Mouse (Mus musculus) limb, embryonic 12.5 days (tissue): ENCODE data around the gene Abtb1. TPM values are rescaled to one million over a fixed set of nuclear protein-coding genes. Genes with fewer than 3 reads are reported as not detected.

Experiments
- ATAC-seq: fragments of 200-750 bp; cut with Nextera tagmentation; 2 replicates; pipeline ENCODE4 v1.8.0; 2017; ENCODE audit warnings: low read depth, moderate TSS enrichment; ENCODE audit not compliant: insufficient number of reproducible peaks, insufficient read depth, low FRiP score, low TSS enrichment
- H3K27ac ChIP-seq: fragments of 300-500 bp; sonication (generic); 2 replicates; pipeline ENCODE4 v1.5.1; 2016; ENCODE audit warnings: mild to moderate bottlenecking, moderate library complexity
- H3K27me3 ChIP-seq: fragments of 300-500 bp; sonication (generic); 2 replicates; pipeline ENCODE4 v1.6.1; 2016; ENCODE audit warnings: mild to moderate bottlenecking, moderate library complexity
- H3K36me3 ChIP-seq: fragments of 300-500 bp; sonication (generic); 2 replicates; pipeline ENCODE4 v1.6.1; 2016; ENCODE audit warnings: mild to moderate bottlenecking, moderate library complexity
- H3K4me1 ChIP-seq: fragments of 300-500 bp; sonication (generic); replicated peaks from 2 replicates; pipeline ENCODE4 v1.6.1; 2016
- H3K4me2 ChIP-seq: fragments of 300-500 bp; sonication (generic); 2 replicates; pipeline ENCODE4 v1.6.1; 2016; ENCODE audit warnings: mild to moderate bottlenecking, moderate library complexity
- H3K4me3 ChIP-seq: fragments of 300-500 bp; sonication (generic); replicated peaks from 2 replicates; pipeline ENCODE4 v1.5.1; 2016; ENCODE audit warnings: mild to moderate bottlenecking
- H3K9ac ChIP-seq: fragments of 300-500 bp; sonication (generic); replicated peaks from 2 replicates; pipeline ENCODE4 v1.6.1; 2016; ENCODE audit warnings: mild to moderate bottlenecking, moderate library complexity
- H3K9me3 ChIP-seq: fragments of 300-500 bp; sonication (generic); 2 replicates; pipeline ENCODE4 v1.6.1; 2016; ENCODE audit warnings: mild to moderate bottlenecking, moderate library complexity
- WGBS: fragments of 180-500 bp; shearing (Covaris S2); methylation state at CpG from one replicate; pipeline ENCODE4 v1.1.7; 2016; 5-methylcytosine and 5-hydroxymethylcytosine counted together
- polyA plus RNA-seq: library from polyadenylated mRNA; unstranded; fragments of >200 nt; fragmentation: Nextera tagmentation; extraction: Ambion mirVana; gene quantifications from 2 replicates; pipeline ENCODE4 v1.2.1, GENCODE M21; 2016

The Abtb1 gene
- polyA plus RNA-seq, 1 experiment from 2014 or later: 24.6 TPM

GRCm38 (mm10) chr6:88828206-88829009 is 13.4 kb downstream of the Abtb1 start:
- 0 out of 2 replicates have a peak, but pooled peaks cover 5% of the 10 kb centered on the region for H3K27me3 ChIP-seq
- H3K9ac ChIP-seq: no peak overlapping the region
- H3K9me3 ChIP-seq: no peaks in the 10 kb centered on the region
- H3K4me1 ChIP-seq: peaks cover 13% of the 10 kb centered on the region
- 60% methylated on average over 15 of the region's 15 CpGs for WGBS
- H3K4me3 ChIP-seq: no peak overlapping the region
- no peak for ATAC-seq
- H3K4me2 ChIP-seq: no peak overlapping the region
- no peaks in the 10 kb centered on the region for H3K36me3 ChIP-seq
- H3K27ac ChIP-seq: no peak overlapping the region

- Histone ChIP-seq H3K36me3 (no peaks in the 10 kb centered on the region), H3K27me3 (0 out of 2 replicates have a peak, but pooled peaks cover 5% of the 10 kb centered on the region), H3K27ac (no peak overlapping the region), H3K9me3 (no peaks in the 10 kb centered on the region), H3K9ac (no peak overlapping the region), H3K4me2 (no peak overlapping the region), H3K4me3 (no peak overlapping the region), H3K4me1 (peaks cover 13% of the 10 kb centered on the region)
- 60% methylated on average over 13 of the region's 13 CpGs for WGBS
- no peak for ATAC-seq
These were observed 14.2 kb downstream of the Abtb1 start for GRCm38 (mm10) chr6:88827395-88828205.

- no peak overlapping the region for H3K4me2 ChIP-seq
- ATAC-seq: no peak
- H3K9ac ChIP-seq: no peak overlapping the region; the same call in 1 of the 2 replicates
- no peaks in the 10 kb centered on the region for H3K36me3 ChIP-seq
- H3K4me3 ChIP-seq: no peak overlapping the region
- no peaks in the 10 kb centered on the region for H3K9me3 ChIP-seq
- 0 out of 2 replicates have a peak, but pooled peaks cover 5% of the 10 kb centered on the region for H3K27me3 ChIP-seq
- H3K27ac ChIP-seq: no peak overlapping the region
- WGBS: 61% methylated on average over 3 of the region's 3 CpGs
- peaks cover 13% of the 10 kb centered on the region for H3K4me1 ChIP-seq
These were observed 14.8 kb downstream of the Abtb1 start for GRCm38 (mm10) chr6:88826965-88827364.

GRCm38 (mm10) chr6:88826545-88826944 is 15.2 kb downstream of the Abtb1 start:
- H3K4me3 ChIP-seq: no peak overlapping the region
- WGBS: 25% methylated on average over 6 of the region's 6 CpGs
- H3K9ac ChIP-seq: no peak overlapping the region

DNA sequence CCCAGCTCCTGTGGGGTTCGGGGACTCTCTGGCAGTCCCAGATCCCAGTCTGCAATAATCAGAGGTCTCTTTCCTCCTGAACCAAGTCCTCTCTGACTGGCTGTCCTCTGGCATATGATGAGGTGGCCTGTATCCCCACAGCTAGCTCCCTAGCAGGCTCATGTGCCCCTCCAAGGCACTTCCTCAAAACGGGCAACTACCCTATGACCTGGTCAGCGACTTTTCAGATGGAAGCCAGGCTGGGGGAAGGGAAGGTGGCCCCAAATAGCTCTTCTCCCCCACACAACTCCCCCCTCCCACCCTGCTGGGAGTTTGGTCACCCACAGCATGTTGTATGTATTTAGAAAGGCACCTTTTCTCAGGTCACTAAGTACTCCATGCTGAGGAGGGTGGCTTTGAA is 15.7 kb downstream of the Abtb1 start:
- WGBS: 39% methylated on average over 3 of the region's 3 CpGs
- ATAC-seq: no peak
- Histone ChIP-seq H3K4me1 (peaks cover 16% of the 10 kb centered on the region), H3K27ac (no peak overlapping the region), H3K4me2 (no peak overlapping the region), H3K27me3 (0 out of 2 replicates have a peak, but pooled peaks cover 5% of the 10 kb centered on the region), H3K9ac (no peak overlapping the region), H3K9me3 (no peaks in the 10 kb centered on the region), H3K36me3 (no peaks in the 10 kb centered on the region), H3K4me3 (no peak overlapping the region)

More at GRCm38 (mm10) chr6:88826545-88826944, 15.2 kb downstream of the Abtb1 start:
- Histone ChIP-seq H3K36me3 (no peaks in the 10 kb centered on the region), H3K27ac (no peak overlapping the region), H3K4me2 (no peak overlapping the region), H3K27me3 (0 out of 2 replicates have a peak, but pooled peaks cover 5% of the 10 kb centered on the region), H3K4me1 (peaks cover 13% of the 10 kb centered on the region), H3K9me3 (no peaks in the 10 kb centered on the region)
- peak; percentile 39; the same call in 1 of the 2 replicates for ATAC-seq

DNA sequence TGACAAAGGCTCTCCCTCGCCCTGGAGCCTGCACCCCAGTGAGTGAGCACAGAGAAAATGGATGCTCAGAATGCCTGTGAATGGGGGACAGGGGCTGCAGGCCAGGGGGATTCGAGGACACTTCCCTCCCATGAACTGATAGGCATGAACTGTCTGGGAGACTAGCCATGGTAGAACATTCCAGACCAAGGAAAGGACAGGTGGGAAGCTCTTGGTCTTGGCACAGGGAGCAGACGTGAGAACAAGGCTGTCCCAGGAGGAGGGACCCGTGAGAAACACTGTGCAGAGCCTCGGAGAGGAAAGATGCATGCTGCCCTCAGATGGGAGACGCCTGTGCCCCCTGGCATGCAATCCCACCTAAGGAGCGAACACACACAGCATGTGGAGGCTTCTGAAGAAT is 17.6 kb downstream of the Abtb1 start:
- Histone ChIP-seq H3K9me3 (no peaks in the 10 kb centered on the region), H3K27ac (no peak overlapping the region), H3K27me3 (0 out of 2 replicates have a peak, but pooled peaks cover 5% of the 10 kb centered on the region), H3K9ac (no peak overlapping the region), H3K4me3 (no peak overlapping the region), H3K36me3 (no peaks in the 10 kb centered on the region), H3K4me2 (no peak overlapping the region), H3K4me1 (peaks cover 20% of the 10 kb centered on the region)
- ATAC-seq: no peak
- 68% methylated on average over 7 of the region's 7 CpGs for WGBS

DNA sequence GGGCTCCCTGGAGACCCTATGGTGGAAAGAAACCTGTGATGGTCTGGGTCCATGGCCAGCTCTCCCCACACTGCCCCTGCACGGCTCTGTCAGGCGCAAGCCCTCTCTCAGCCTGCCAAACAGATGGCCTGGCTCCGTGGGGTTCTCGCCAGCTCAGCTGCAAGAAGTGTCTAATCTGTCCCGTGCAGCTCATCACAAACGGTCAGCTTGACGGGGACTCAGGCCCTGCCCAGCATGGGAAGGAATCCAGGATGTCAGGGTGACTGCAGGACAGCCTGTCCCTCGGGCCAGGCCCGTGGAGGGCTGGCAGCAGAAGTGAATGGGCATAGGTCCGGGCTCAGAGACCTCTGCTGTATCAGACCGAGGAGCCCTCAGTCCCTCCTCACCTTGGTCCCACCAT is 19.9 kb downstream of the Abtb1 start:
- peaks cover 15% of the 10 kb centered on the region for H3K4me1 ChIP-seq
- 0 out of 2 replicates have a peak, but pooled peaks cover 5% of the 10 kb centered on the region for H3K27me3 ChIP-seq
- no peak for ATAC-seq
- H3K9me3 ChIP-seq: no peaks in the 10 kb centered on the region
- H3K36me3 ChIP-seq: no peaks in the 10 kb centered on the region
- H3K9ac ChIP-seq: no peak overlapping the region
- 75% methylated on average over 11 of the region's 11 CpGs for WGBS
- no peak overlapping the region for H3K4me3 ChIP-seq
- H3K4me2 ChIP-seq: no peak overlapping the region
- no peak overlapping the region for H3K27ac ChIP-seq

DNA sequence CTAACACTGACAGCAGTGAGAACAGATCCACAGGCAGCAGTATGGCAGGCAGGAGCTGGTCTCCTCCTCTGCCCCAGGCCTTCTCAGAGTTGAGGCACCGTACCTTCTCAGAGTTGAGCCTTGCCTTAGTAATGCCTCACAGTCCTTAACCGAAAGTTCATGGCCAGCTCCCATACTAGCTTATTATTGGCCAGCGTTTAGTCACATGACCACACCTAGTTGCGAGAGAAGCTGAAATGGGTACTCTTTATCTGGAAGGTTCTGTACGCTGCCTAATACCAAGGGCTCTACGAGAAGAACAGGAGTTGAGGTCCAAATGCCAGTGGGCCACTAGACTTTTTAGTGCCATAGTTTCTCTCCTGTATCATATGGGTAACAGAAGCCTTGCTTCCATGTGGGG is 20.5 kb downstream of the Abtb1 start:
- 90% methylated on average over 6 of the region's 6 CpGs for WGBS
- H3K9me3 ChIP-seq: no peaks in the 10 kb centered on the region
- no peak overlapping the region for H3K27ac ChIP-seq
- no peak overlapping the region for H3K4me3 ChIP-seq
- ATAC-seq: no peak
- no peaks in the 10 kb centered on the region for H3K36me3 ChIP-seq
- H3K9ac ChIP-seq: no peak overlapping the region
- peaks cover 9% of the 10 kb centered on the region; the same call in 1 of the 2 replicates for H3K4me1 ChIP-seq
- H3K4me2 ChIP-seq: no peak overlapping the region
- H3K27me3 ChIP-seq: 0 out of 2 replicates have a peak, but pooled peaks cover 5% of the 10 kb centered on the region

- H3K9ac ChIP-seq: no peak overlapping the region
- no peaks in the 10 kb centered on the region for H3K9me3 ChIP-seq
- H3K27ac ChIP-seq: no peak overlapping the region
- H3K36me3 ChIP-seq: no peaks in the 10 kb centered on the region
- no peak for ATAC-seq
- H3K4me1 ChIP-seq: peaks cover 7% of the 10 kb centered on the region; the same call in 1 of the 2 replicates
- H3K4me2 ChIP-seq: no peak overlapping the region
- H3K4me3 ChIP-seq: no peak overlapping the region
- H3K27me3 ChIP-seq: 0 out of 2 replicates have a peak, but pooled peaks cover 5% of the 10 kb centered on the region
- 34% methylated on average over 3 of the region's 3 CpGs for WGBS
These were observed 20.9 kb downstream of the Abtb1 start for GRCm38 (mm10) chr6:88820853-88821252.

DNA sequence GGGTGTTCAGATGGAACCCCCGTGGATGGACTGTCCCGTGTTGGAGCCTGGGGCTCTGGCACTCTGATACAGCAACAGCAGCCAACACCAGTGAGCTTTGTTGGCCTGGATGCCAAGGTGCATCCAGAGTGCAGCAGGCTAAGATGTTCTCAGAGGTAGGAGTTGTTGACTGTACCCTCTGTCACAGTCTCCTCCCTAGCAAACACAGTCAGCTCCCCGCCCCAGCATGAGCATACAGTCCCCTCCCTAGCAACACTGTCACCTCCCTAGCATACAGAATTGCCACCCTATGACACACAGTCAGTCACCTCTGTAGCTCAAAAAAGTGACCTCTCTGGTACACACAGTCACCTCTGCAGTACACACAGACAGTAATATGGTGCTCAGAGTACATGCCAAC is 24.9 kb downstream of the Abtb1 start:
- Histone ChIP-seq H3K27ac (no peak overlapping the region), H3K4me1 (peaks cover 14% of the 10 kb centered on the region), H3K4me2 (no peak overlapping the region), H3K36me3 (no peaks in the 10 kb centered on the region), H3K27me3 (no peaks in the 10 kb centered on the region), H3K9me3 (no peaks in the 10 kb centered on the region), H3K4me3 (no peak overlapping the region), H3K9ac (no peak overlapping the region)
- 86% methylated on average over 3 of the region's 3 CpGs for WGBS
- ATAC-seq: no peak

GRCm38 (mm10) chr6:88815489-88815888 is 26.3 kb downstream of the Abtb1 start:
- ATAC-seq: no peak
- H3K9me3 ChIP-seq: no peaks in the 10 kb centered on the region
- no peak overlapping the region for H3K27ac ChIP-seq
- no peak overlapping the region for H3K4me3 ChIP-seq
- no peak overlapping the region for H3K9ac ChIP-seq
- WGBS: 86% methylated on average over 3 of the region's 3 CpGs
- no peaks in the 10 kb centered on the region for H3K27me3 ChIP-seq
- H3K4me2 ChIP-seq: no peak overlapping the region
- peaks cover 18% of the 10 kb centered on the region for H3K4me1 ChIP-seq
- no peaks in the 10 kb centered on the region for H3K36me3 ChIP-seq
